Mouse (Mus musculus) neural tube, embryonic 13.5 days (tissue): ENCODE results near the gene Htra1. TPM values are rescaled to one million over a fixed set of nuclear protein-coding genes. Genes with fewer than 3 reads are reported as not detected.
A peak's percentile ranks its signal among the peaks of the same experiment; 100 is the strongest.

Experiments
- ATAC-seq: fragments of 200-750 bp; cut with Nextera tagmentation; 2 replicates; pipeline ENCODE4 v1.8.0; 2017; ENCODE audit warnings: low read depth, mild to moderate bottlenecking, moderate TSS enrichment, moderate library complexity
- H3K27ac ChIP-seq: fragments of 300-500 bp; sonication (generic); replicated peaks from 2 replicates; pipeline ENCODE4 v1.5.1; 2015; ENCODE audit warnings: moderate library complexity, mild to moderate bottlenecking, inconsistent platforms
- H3K27me3 ChIP-seq: fragments of 300-500 bp; sonication (generic); 2 replicates; pipeline ENCODE4 v1.6.1; 2015; ENCODE audit warnings: mild to moderate bottlenecking, inconsistent platforms
- H3K36me3 ChIP-seq: fragments of 300-500 bp; sonication (generic); 2 replicates; pipeline ENCODE4 v1.6.1; 2015; ENCODE audit warnings: mild to moderate bottlenecking, inconsistent platforms
- H3K4me1 ChIP-seq: fragments of 300-500 bp; sonication (generic); replicated peaks from 2 replicates; pipeline ENCODE4 v1.6.1; 2015; ENCODE audit warnings: inconsistent platforms
- H3K4me2 ChIP-seq: fragments of 300-500 bp; sonication (generic); 2 replicates; pipeline ENCODE4 v1.6.1; 2015; ENCODE audit warnings: inconsistent platforms, mild to moderate bottlenecking, moderate library complexity
- H3K4me3 ChIP-seq: fragments of 300-500 bp; sonication (generic); 2 replicates; pipeline ENCODE4 v1.5.1; 2015; ENCODE audit warnings: mild to moderate bottlenecking, inconsistent platforms
- H3K9ac ChIP-seq: fragments of 300-500 bp; sonication (generic); 2 replicates; pipeline ENCODE4 v1.6.1; 2015; ENCODE audit warnings: moderate library complexity, mild to moderate bottlenecking, inconsistent platforms
- H3K9me3 ChIP-seq: fragments of 300-500 bp; sonication (generic); 2 replicates; pipeline ENCODE4 v1.6.1; 2016; ENCODE audit warnings: inconsistent platforms
- WGBS: fragments of 180-500 bp; shearing (Covaris S2); methylation state at CpG from one replicate; pipeline ENCODE4 v1.1.7; 2015; 5-methylcytosine and 5-hydroxymethylcytosine counted together
- polyA plus RNA-seq: library from polyadenylated mRNA; unstranded; fragments of >200 nt; fragmentation: Nextera tagmentation; extraction: Ambion mirVana; gene quantifications from 2 replicates; pipeline ENCODE4 v1.2.1, GENCODE M21; 2015

Gene Htra1
- polyA plus RNA-seq, 1 experiment from 2014 or later = 11.1 TPM

DNA sequence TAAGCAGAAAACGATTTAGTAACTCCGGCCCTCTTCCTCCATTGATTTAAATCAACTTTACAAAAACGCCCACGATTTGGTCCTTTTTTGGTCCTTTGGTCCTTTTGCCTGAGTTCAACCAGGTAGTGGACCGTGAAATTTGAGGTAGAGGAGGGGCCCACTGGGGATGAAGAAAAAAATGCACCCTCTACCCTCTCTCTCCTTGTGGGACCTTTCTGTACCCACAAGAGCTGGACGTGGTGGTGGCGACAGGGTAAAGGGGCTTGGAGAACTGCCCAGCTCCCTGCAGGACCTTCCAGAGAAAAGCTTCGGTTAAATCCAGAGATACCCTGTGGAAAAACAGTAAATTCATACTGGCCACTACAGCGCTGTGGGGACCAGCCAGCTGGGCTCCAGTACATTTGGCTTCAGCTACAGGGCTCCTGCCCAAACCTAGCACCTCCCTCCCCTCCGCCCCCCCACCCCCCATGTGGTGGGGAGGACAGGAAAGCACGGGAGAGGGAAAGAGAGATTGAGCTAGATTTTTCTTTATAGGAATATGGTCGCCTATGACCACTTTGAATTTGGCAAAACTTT lies 1.4 kb downstream of the Htra1 start:
- H3K27ac ChIP-seq = no peak overlapping the region
- no peaks in the 10 kb centered on the region for H3K9me3 ChIP-seq
- H3K9ac ChIP-seq = no peak overlapping the region
- WGBS = 32% methylated on average over 12 of the region's 12 CpGs
- peaks cover 76% of the 10 kb centered on the region for H3K27me3 ChIP-seq
- ATAC-seq = no peak
- H3K4me3 ChIP-seq = peak overlapping the region; percentile 49; the same call in 1 of the 2 replicates
- H3K36me3 ChIP-seq = no peaks in the 10 kb centered on the region
- peaks cover 21% of the 10 kb centered on the region for H3K4me1 ChIP-seq
- peak overlapping the region; percentile 73 for H3K4me2 ChIP-seq

DNA sequence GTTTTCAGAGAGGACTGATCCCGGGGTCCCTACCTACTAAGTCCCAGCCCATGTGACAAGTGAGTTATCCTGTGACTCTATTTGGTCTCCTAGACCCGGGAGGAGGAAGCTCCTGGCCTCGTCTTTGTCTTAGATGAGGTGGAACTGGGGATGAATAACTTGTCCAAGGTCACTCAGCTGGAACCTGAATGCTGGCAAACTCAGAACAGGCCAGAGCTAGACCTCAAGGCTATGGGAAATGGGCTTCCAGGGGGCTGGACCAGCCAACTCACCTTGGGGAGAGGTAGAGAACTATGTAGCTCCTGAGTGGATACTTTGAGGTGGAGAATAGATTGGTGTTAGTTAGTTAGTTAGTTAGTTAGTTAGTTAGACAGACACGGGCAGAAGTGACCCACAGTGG lies 2.1 kb downstream of the Htra1 start:
- H3K4me3 ChIP-seq = no peak overlapping the region
- H3K27me3 ChIP-seq = peaks cover 71% of the 10 kb centered on the region
- no peaks in the 10 kb centered on the region for H3K36me3 ChIP-seq
- H3K9me3 ChIP-seq = no peaks in the 10 kb centered on the region
- 64% methylated on average over 4 of the region's 4 CpGs for WGBS
- no peak for ATAC-seq
- H3K4me1 ChIP-seq = peaks cover 21% of the 10 kb centered on the region
- no peak overlapping the region for H3K27ac ChIP-seq
- no peak overlapping the region for H3K4me2 ChIP-seq
- H3K9ac ChIP-seq = no peak overlapping the region

DNA sequence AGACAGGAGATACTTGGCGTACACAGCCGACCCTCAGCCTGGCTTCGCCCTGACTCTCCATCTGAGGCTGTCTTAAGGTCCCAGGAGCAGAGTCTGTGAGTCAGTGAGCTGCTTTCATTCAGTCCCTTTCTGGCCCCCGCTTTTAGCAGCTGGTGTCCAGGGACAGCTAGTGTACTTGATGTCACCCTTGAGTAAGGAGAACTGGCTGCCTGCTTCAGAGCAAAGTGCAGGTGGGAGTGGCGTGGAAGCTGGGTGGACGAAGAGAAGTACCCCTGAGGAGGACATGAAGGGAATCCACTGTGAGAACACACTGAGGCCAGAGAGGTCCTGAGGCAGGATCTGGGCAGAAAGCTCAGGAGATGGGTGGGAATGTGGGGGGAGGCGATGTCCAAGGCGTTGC lies 3.0 kb downstream of the Htra1 start:
- no peak overlapping the region for H3K27ac ChIP-seq
- H3K4me1 ChIP-seq = peaks cover 21% of the 10 kb centered on the region
- no peak for ATAC-seq
- no peak overlapping the region for H3K4me2 ChIP-seq
- WGBS = 89% methylated on average over 8 of the region's 8 CpGs
- H3K9ac ChIP-seq = no peak overlapping the region
- no peak overlapping the region for H3K4me3 ChIP-seq
- H3K27me3 ChIP-seq = peaks cover 62% of the 10 kb centered on the region
- no peaks in the 10 kb centered on the region for H3K36me3 ChIP-seq
- H3K9me3 ChIP-seq = no peaks in the 10 kb centered on the region

DNA sequence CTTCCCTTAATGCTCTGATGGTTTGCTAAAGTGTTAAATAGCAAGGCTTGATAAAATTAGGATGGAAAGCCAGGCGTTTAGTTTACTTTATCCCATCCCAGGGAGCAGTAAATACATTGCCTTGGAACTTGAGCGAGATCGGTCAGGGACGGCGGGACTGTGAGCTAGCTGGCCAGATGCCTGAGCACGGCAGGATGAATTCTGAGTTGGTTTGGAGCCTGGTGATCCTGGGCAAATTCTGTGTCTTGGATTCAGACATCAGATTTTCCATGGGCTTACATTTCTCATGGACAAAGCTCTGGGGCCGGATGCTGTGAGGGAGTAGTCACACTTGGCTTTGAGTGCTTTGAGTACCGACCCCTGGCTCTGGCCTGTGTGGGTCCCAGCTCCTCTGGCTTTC lies 4.8 kb downstream of the Htra1 start:
- Histone ChIP-seq H3K27ac (no peak overlapping the region), H3K36me3 (no peaks in the 10 kb centered on the region), H3K4me2 (no peak overlapping the region), H3K9me3 (no peaks in the 10 kb centered on the region), H3K4me3 (no peak overlapping the region), H3K9ac (no peak overlapping the region), H3K27me3 (peaks cover 44% of the 10 kb centered on the region), H3K4me1 (peaks cover 13% of the 10 kb centered on the region)
- ATAC-seq = no peak
- 78% methylated on average over 8 of the region's 8 CpGs for WGBS

DNA sequence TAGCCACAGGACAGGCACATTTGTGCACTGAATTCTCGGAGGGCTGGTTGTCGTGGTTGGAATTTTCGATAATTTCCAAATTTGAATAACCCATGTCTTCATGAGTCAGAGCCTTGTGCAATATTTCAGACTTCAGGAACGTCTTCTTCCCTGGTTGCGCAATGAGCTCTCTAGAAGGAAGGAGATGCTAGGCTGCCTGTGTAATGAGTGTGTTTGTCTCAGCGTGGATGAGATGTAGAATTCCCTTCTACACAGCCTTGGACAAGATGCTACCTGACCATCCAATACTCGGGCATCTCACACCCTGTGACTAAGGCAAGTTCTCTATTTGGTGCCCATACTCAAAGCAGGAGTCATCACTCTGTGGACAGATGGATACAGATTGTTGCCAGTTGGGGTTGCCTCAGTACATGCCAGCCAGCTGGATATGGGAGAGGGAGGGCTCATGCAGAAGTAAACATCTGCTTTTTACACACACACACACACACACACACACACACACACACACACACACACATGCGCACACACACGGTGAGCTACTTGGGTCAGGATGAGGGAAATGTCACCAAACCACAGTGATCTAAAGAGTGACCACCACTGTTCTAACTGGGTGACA lies 7.5 kb downstream of the Htra1 start:
- Histone ChIP-seq H3K4me1 (no peaks in the 10 kb centered on the region), H3K4me2 (no peak overlapping the region), H3K9me3 (no peaks in the 10 kb centered on the region), H3K9ac (no peak overlapping the region), H3K36me3 (no peaks in the 10 kb centered on the region), H3K4me3 (no peak overlapping the region), H3K27me3 (peaks cover 17% of the 10 kb centered on the region), H3K27ac (no peak overlapping the region)
- 91% methylated on average over 9 of the region's 9 CpGs for WGBS
- ATAC-seq = no peak

DNA sequence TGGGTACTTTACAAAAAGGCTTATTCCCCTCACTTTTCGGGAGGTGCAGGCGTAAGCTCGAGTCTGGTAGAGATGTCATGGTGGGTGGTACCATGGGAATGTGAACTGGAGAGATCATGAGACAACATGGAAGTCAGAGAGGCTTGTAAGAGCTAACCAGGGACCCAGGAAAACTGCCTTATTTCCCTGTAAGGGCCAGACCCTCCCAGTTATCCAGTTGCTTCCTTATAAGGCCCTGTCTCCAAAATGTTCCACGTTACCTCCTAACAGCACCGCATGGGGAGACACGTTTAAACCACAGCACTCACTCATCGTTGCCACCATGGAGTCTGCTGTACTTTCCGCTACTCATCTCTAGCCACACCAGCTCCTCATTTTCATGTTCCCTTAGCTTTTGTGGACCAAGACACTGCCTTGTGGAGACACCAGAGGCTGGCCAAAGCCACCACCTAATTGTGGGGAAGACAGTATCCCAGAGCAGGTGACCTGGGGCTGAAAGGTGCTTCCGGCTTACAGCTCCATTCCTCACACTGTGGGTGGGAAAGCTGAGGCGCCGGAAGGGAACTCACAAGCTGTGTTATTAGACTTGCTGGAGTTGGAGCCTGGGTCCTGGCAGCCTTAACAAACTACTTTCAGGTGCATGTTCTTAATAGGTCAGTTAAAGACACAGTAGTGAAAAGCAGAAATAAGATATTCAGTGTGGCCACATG lies 9.0 kb downstream of the Htra1 start:
- Histone ChIP-seq H3K4me1 (0 out of 2 replicates have a peak, but pooled peaks cover 4% of the 10 kb centered on the region), H3K4me2 (no peak overlapping the region), H3K36me3 (no peaks in the 10 kb centered on the region), H3K27me3 (peaks cover 3% of the 10 kb centered on the region), H3K9ac (no peak overlapping the region), H3K9me3 (no peaks in the 10 kb centered on the region), H3K4me3 (no peak overlapping the region), H3K27ac (no peak overlapping the region)
- 91% methylated on average over 11 of the region's 11 CpGs for WGBS
- no peak for ATAC-seq

DNA sequence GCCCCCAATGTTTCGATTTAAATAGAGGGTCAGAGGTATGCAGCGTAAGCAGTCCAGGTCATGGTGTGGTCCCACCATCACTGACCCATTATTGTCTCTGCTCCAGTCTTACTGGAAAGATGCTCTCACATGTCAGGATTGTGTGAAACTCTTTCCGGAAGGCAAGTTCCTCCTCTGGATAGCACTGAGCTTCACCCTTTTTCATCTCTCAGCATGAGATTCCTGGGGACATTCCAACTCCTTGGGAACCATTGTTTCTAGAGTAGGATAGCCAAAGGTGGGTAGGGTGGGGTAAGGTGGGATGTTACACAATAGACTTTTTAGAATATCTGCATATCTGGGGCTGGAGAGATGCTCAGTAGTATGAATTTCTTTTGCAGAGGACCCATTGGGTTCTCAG lies 9.8 kb downstream of the Htra1 start:
- 90% methylated on average over 3 of the region's 3 CpGs for WGBS
- no peaks in the 10 kb centered on the region for H3K36me3 ChIP-seq
- no peak overlapping the region for H3K27ac ChIP-seq
- ATAC-seq = no peak
- H3K4me1 ChIP-seq = 0 out of 2 replicates have a peak, but pooled peaks cover 4% of the 10 kb centered on the region
- no peak overlapping the region for H3K4me3 ChIP-seq
- no peak overlapping the region for H3K4me2 ChIP-seq
- no peak overlapping the region for H3K9ac ChIP-seq
- no peaks in the 10 kb centered on the region for H3K9me3 ChIP-seq
- H3K27me3 ChIP-seq = no peaks in the 10 kb centered on the region

DNA sequence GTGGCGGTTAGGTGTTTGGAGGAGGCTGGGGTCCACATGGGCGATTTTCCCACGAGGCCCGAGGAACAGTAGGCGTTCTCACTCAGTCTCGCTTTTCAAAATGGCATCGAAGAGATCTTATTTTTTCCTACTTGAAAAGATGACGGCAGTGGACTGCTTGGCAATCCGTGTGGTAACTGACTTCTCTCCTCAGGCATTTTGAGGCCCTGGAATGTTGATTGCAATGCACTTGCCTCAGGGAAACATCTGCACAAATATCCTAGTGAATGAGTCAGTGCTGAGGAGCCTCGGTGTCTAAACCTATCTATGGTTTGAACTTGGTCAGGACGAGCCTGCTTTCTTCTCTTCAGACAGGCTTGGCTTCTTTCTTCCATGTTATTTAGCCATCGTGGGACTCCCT lies 10.4 kb downstream of the Htra1 start:
- Histone ChIP-seq H3K4me1 (0 out of 2 replicates have a peak, but pooled peaks cover 4% of the 10 kb centered on the region), H3K9ac (no peak overlapping the region), H3K9me3 (no peaks in the 10 kb centered on the region), H3K27ac (no peak overlapping the region), H3K36me3 (no peaks in the 10 kb centered on the region), H3K4me2 (no peak overlapping the region), H3K27me3 (no peaks in the 10 kb centered on the region), H3K4me3 (no peak overlapping the region)
- no peak for ATAC-seq
- 90% methylated on average over 12 of the region's 12 CpGs for WGBS

DNA sequence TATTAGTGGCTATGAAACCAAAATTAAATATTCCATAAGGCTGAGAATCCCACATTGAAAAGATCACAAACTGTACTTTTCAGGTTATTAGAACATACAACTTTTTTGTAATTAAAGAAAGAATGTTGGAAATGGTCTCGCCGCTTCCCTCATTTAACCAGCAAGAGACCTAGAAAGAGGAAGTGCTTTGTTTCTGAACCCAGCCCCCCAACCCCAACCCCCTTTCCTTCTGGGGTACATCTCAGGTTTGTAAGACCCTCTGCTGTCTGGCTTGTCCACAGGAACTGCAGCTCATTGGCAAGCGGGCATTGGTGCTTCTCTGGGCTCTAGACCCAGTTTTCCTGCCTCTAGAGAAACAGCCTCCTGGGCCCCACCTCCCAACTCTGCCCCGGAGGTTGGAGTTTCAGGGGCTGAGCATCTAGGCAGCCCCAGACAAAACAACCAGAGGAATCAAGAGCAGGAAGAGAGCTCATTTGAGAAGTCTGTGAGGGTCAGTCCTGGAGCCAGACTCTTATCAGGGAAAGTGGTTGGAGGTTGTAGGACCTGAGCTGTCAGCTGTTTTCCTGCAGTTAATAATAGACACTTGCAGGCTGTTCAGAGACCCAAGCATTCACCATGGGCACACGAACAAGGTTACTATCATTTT lies 12.8 kb downstream of the Htra1 start:
- H3K9me3 ChIP-seq = no peaks in the 10 kb centered on the region
- no peaks in the 10 kb centered on the region for H3K36me3 ChIP-seq
- H3K9ac ChIP-seq = no peak overlapping the region
- 64% methylated on average over 5 of the region's 5 CpGs for WGBS
- 0 out of 2 replicates have a peak, but pooled peaks cover 4% of the 10 kb centered on the region for H3K4me1 ChIP-seq
- H3K4me2 ChIP-seq = no peak overlapping the region
- no peak overlapping the region for H3K4me3 ChIP-seq
- no peak for ATAC-seq
- H3K27me3 ChIP-seq = no peaks in the 10 kb centered on the region
- H3K27ac ChIP-seq = no peak overlapping the region

DNA sequence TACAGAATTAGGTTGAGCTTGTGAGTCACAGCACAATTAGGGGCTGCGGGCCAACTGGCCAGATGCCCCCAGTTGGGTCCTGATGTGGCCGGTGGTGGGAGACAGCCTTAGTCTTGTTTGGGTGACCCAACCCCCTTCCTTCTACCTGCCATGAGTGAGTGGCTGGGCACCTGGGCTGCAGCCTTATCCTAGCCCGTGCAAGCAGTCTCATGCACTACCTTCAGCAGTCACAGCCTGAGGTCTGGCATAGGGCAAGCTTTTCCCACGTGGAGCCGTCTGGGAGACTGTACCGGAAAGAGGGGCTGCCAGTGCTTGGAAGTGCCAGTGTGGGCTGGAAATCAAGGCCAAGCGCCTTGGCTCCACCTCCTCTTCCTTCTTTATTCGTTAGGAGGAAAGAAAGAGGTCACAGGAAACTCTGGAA lies 13.4 kb downstream of the Htra1 start:
- Histone ChIP-seq H3K27me3 (no peaks in the 10 kb centered on the region), H3K4me3 (no peak overlapping the region), H3K4me1 (0 out of 2 replicates have a peak, but pooled peaks cover 4% of the 10 kb centered on the region), H3K9ac (no peak overlapping the region), H3K27ac (no peak overlapping the region), H3K36me3 (no peaks in the 10 kb centered on the region), H3K9me3 (no peaks in the 10 kb centered on the region), H3K4me2 (no peak overlapping the region)
- 60% methylated on average over 8 of the region's 8 CpGs for WGBS
- no peak for ATAC-seq

DNA sequence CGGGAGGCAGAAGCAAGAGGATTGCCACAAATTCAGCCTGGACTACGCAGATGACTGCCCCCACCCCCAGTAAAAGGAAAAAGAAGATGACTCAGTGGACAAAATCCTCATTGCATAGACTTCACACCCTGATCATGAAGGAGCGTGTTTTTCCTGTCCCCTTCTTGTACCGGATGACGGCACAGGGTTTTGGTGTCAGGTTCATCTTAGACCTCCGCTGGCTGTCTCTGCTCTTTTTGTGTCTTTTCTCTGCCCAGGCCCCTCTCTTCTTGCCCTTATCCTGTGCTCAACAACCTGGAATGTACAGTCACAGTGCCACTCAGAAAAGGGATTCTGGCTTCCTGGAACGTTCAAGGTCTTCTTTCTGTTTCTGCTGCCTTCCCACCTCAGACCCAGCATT lies 14.6 kb downstream of the Htra1 start:
- Histone ChIP-seq H3K4me3 (no peak overlapping the region), H3K9me3 (no peaks in the 10 kb centered on the region), H3K4me2 (no peak overlapping the region), H3K4me1 (0 out of 2 replicates have a peak, but pooled peaks cover 4% of the 10 kb centered on the region), H3K27me3 (no peaks in the 10 kb centered on the region), H3K9ac (no peak overlapping the region), H3K36me3 (no peaks in the 10 kb centered on the region), H3K27ac (no peak overlapping the region)
- WGBS = 92% methylated on average over 7 of the region's 7 CpGs
- no peak for ATAC-seq

DNA sequence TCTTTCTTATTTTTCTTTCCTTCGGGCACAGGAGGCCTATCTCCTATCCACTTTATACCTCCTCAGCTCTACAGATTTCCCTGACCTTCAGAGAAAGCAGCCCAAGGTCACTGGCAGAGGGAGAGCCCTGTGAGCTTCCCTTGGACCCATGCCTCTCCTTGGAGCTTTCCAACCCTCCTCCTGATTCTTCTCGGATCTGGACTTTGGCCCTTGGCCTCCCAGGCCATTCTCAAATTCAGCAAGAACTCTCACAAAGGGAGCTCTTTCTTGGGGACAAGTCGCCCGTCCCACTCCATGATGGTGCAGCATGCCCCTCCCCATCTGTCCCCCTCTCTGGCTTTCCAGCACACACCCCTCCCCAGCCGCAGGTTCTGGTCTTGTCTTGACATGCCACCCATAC lies 15.1 kb downstream of the Htra1 start:
- WGBS = 81% methylated on average over 5 of the region's 5 CpGs
- Histone ChIP-seq H3K4me3 (no peak overlapping the region), H3K27me3 (no peaks in the 10 kb centered on the region), H3K9me3 (no peaks in the 10 kb centered on the region), H3K9ac (no peak overlapping the region), H3K4me2 (no peak overlapping the region), H3K27ac (no peak overlapping the region), H3K4me1 (0 out of 2 replicates have a peak, but pooled peaks cover 4% of the 10 kb centered on the region), H3K36me3 (no peaks in the 10 kb centered on the region)
- ATAC-seq = no peak
